Comparison of ENCODE assay signal across 8 mouse cellular contexts in the genomic region with DNA sequence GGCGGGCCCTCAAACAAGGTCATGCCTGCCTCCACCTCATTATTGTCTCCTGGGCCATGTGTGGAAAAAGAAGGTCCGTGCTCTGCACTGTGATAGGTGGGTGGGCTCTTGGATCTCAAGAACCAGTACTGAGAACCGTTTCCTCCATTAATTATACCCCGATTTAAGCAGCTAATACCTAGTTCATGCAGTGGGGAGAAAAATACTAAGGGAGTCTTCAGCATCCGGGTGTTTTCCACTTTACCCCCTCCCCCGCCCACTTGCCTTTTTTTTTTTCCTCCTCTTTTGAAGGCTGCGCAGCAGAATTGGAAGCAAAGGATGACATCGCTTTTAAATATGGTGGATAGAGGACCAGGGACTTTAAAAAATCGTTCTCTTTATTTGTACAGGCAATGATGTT. TPM values are rescaled to one million over a fixed set of nuclear protein-coding genes. Genes with fewer than 3 reads are reported as not detected.
DNase-seq lines count a peak whose midpoint lies in the region; ATAC-seq and TF ChIP-seq lines count a peak whose summit lies in the region.

No protein-coding gene starts in this region.

- peak overlapping the region; percentile 88 to 95 for H3K4me3 ChIP-seq in ES-E14 (ENCODE audit: insufficient read depth in 1 of 2, low read depth in 1 of 2, low read length in 2 of 2, poor library complexity in 1 of 2, severe bottlenecking in 1 of 2)
- peak overlapping the region; percentile 82 for H3K4me3 ChIP-seq in hindbrain, embryonic 12.5 days
- peak overlapping the region; percentile 88 for H3K4me3 ChIP-seq in midbrain, embryonic 13.5 days (replicated peaks)

- H3K4me2 ChIP-seq in hindbrain, embryonic 12.5 days (replicated peaks) = peak overlapping the region; percentile 67
- peak overlapping the region; percentile 71 for H3K4me2 ChIP-seq in midbrain, embryonic 13.5 days (replicated peaks)

- H3K9me3 ChIP-seq in ES-E14 (ENCODE audit: control insufficient read depth, insufficient read depth, low read depth, low read length) = no peaks in the 10 kb centered on the region
- H3K9me3 ChIP-seq in hindbrain, embryonic 12.5 days (replicated peaks) = no peaks in the 10 kb centered on the region
- no peaks in the 10 kb centered on the region for H3K9me3 ChIP-seq in midbrain, embryonic 13.5 days

- peak; percentile 33 for ATAC-seq in hindbrain, embryonic 12.5 days (ENCODE audit: low FRiP score)
- peak; percentile 72 for ATAC-seq in midbrain, embryonic 13.5 days

- H3K27me3 ChIP-seq in hindbrain, embryonic 12.5 days = no peaks in the 10 kb centered on the region
- no peaks in the 10 kb centered on the region for H3K27me3 ChIP-seq in midbrain, embryonic 13.5 days

- in situ Hi-C loops in ES-E14 (cut with MboI; ENCODE audit: low sequenced_read_pairs in 2 of 2, unreplicated experiment in 2 of 2) = no loop called here

- H3K9ac ChIP-seq in ES-E14 (ENCODE audit: insufficient read depth, low read depth, low read length, poor library complexity, severe bottlenecking) = no peak overlapping the region
- H3K9ac ChIP-seq in hindbrain, embryonic 12.5 days = peak overlapping the region; percentile 75
- H3K9ac ChIP-seq in midbrain, embryonic 13.5 days (replicated peaks) = peak overlapping the region; percentile 92

- H3K36me3 ChIP-seq in ES-E14 (ENCODE audit: control insufficient read depth, insufficient read depth, low read length, poor library complexity, severe bottlenecking) = no peaks in the 10 kb centered on the region
- peaks cover 15% of the 10 kb centered on the region for H3K36me3 ChIP-seq in hindbrain, embryonic 12.5 days
- peaks cover 18% of the 10 kb centered on the region for H3K36me3 ChIP-seq in midbrain, embryonic 13.5 days

- 20% methylated on average over 9 of the region's 9 CpGs for WGBS in hindbrain, embryonic 12.5 days
- 11% methylated on average over 9 of the region's 9 CpGs for WGBS in midbrain, embryonic 13.5 days

- DNase-seq in layer of hippocampus, postnatal 10 days (ENCODE audit: low spot score in 2 of 2) = peak; percentile 26 to 42
- DNase-seq in layer of hippocampus, postnatal 25 days (ENCODE audit: extremely low spot score in 1 of 2, low spot score in 1 of 2) = no peak
- no peak for DNase-seq in ES-E14 (ENCODE audit: low read depth, low spot score)
- peak; percentile 57 for DNase-seq in cerebellum, adult 9-10 months
- DNase-seq in right cerebral cortex, postnatal 4 days = no peak
- no peak for DNase-seq in layer of hippocampus, adult 9-11 months

- H3K27ac ChIP-seq in ES-E14 (ENCODE audit: insufficient read depth, low read depth, low read length, poor library complexity, severe bottlenecking) = no peak overlapping the region
- H3K27ac ChIP-seq in hindbrain, embryonic 12.5 days = peak overlapping the region; percentile 83; the same call in 1 of the 2 replicates
- H3K27ac ChIP-seq in midbrain, embryonic 13.5 days = peak overlapping the region; percentile 88

- H3K4me1 ChIP-seq in ES-E14 (ENCODE audit: control insufficient read depth in 2 of 2, insufficient read depth in 2 of 2, low read length in 2 of 2, poor library complexity in 1 of 2) = peaks cover 0 to 3% of the 10 kb centered on the region in 2 experiments; a peak in 1 of 4 replicates
- H3K4me1 ChIP-seq in hindbrain, embryonic 12.5 days = peaks cover 15% of the 10 kb centered on the region
- peaks cover 37% of the 10 kb centered on the region for H3K4me1 ChIP-seq in midbrain, embryonic 13.5 days (replicated peaks)

TF ChIP-seq in ES-E14, 5 proteins besides CTCF, POLR2A, EP300 and RAD21:
- 0 out of 2 replicates have a peak, but pooled peaks have one; percentile 5 for TF ChIP-seq ZNF384 (IDR thresholded peaks at IDR 0.05; ENCODE audit: low read depth, low read length)
- TF ChIP-seq ZC3H11A (IDR thresholded peaks at IDR 0.05; ENCODE audit: borderline replicate concordance, low read depth, low read length) = no peak

RNA-seq across cellular contexts. Expression of a gene that starts 1.1 kb away (rescaled TPM):
- 100 to 1,000 TPM; 386 to 427 TPM for total RNA-seq in layer of hippocampus, postnatal 10 days (2021)
- 100 to 1,000 TPM; 613 to 690 TPM for total RNA-seq in layer of hippocampus, postnatal 25 days (2021)
- 14.7 and 25.6 TPM in 2 replicates for total RNA-seq in ES-E14 (2012; rRNA removed)
- polyA plus RNA-seq in hindbrain, embryonic 12.5 days (2016; fragmentation: Nextera tagmentation; extraction: Ambion mirVana) = 105 and 106 TPM in 2 replicates
- 159 and 164 TPM in 2 replicates for polyA plus RNA-seq in midbrain, embryonic 13.5 days (2015; fragmentation: Nextera tagmentation; extraction: Ambion mirVana)

RNA-seq across cellular contexts. Expression of a gene that starts 21.7 kb away (rescaled TPM):
- not detected for total RNA-seq in layer of hippocampus, postnatal 10 days (2021)
- not detected for total RNA-seq in layer of hippocampus, postnatal 25 days (2021)
- total RNA-seq in ES-E14 (2012; rRNA removed) = not detected in 2 replicates
- polyA plus RNA-seq in hindbrain, embryonic 12.5 days (2016; fragmentation: Nextera tagmentation; extraction: Ambion mirVana) = not detected in 2 replicates
- not detected in 2 replicates for polyA plus RNA-seq in midbrain, embryonic 13.5 days (2015; fragmentation: Nextera tagmentation; extraction: Ambion mirVana)

RNA-seq across cellular contexts. Expression of a gene that starts 27.1 kb away (rescaled TPM):
- total RNA-seq in layer of hippocampus, postnatal 10 days (2021) = not detected
- total RNA-seq in layer of hippocampus, postnatal 25 days (2021) = not detected
- total RNA-seq in ES-E14 (2012; rRNA removed) = 0.45 TPM in 1 of 2 replicates, not detected in the other
- polyA plus RNA-seq in hindbrain, embryonic 12.5 days (2016; fragmentation: Nextera tagmentation; extraction: Ambion mirVana) = 0.07 TPM in 1 of 2 replicates, not detected in the other
- not detected in 2 replicates for polyA plus RNA-seq in midbrain, embryonic 13.5 days (2015; fragmentation: Nextera tagmentation; extraction: Ambion mirVana)

RNA-seq across cellular contexts. Expression of a gene that starts 43.6 kb away (rescaled TPM):
- not detected for total RNA-seq in layer of hippocampus, postnatal 10 days (2021)
- not detected for total RNA-seq in layer of hippocampus, postnatal 25 days (2021)
- not detected in 2 replicates for total RNA-seq in ES-E14 (2012; rRNA removed)
- polyA plus RNA-seq in hindbrain, embryonic 12.5 days (2016; fragmentation: Nextera tagmentation; extraction: Ambion mirVana) = not detected in 2 replicates
- not detected in 2 replicates for polyA plus RNA-seq in midbrain, embryonic 13.5 days (2015; fragmentation: Nextera tagmentation; extraction: Ambion mirVana)

RNA-seq across cellular contexts. Expression of a gene that starts 57.5 kb away (rescaled TPM):
- total RNA-seq in layer of hippocampus, postnatal 10 days (2021) = not detected
- not detected for total RNA-seq in layer of hippocampus, postnatal 25 days (2021)
- total RNA-seq in ES-E14 (2012; rRNA removed) = not detected in 2 replicates
- polyA plus RNA-seq in hindbrain, embryonic 12.5 days (2016; fragmentation: Nextera tagmentation; extraction: Ambion mirVana) = not detected in 2 replicates
- not detected in 2 replicates for polyA plus RNA-seq in midbrain, embryonic 13.5 days (2015; fragmentation: Nextera tagmentation; extraction: Ambion mirVana)

Comparison
In these comparisons a context has a peak if more than half of its experiments do, and no peak if none do; other contexts are left out.
1. DNase-seq: peak in layer of hippocampus, postnatal 10 days (2 of 2) and cerebellum, adult 9-10 months (single experiment); none in layer of hippocampus, postnatal 25 days (0 of 2), ES-E14 (single experiment), right cerebral cortex, postnatal 4 days (single experiment) and layer of hippocampus, adult 9-11 months (single experiment).
2. RNA of a gene that starts 1.1 kb away (total RNA-seq): 613 to 690 TPM in layer of hippocampus, postnatal 25 days and 386 to 427 TPM in layer of hippocampus, postnatal 10 days; 14.7 to 25.6 TPM in ES-E14; every median in the first group is over 10 times any median in the second.
3. Peak in every context shown above with its lines, with median percentiles within 50 percentile points of each other: H3K4me3 ChIP-seq.